Mouse (Mus musculus) c-Kit-negative CD71-positive TER-119-positive erythroid progenitor cells, embryonic 14.5 days (primary cell): ENCODE measurements around the gene Asap2.

Experiments used
- DNase-seq: peaks from one replicate; pipeline ENCODE4 v3.0.0-alpha.2; 2013; ENCODE audit warnings: low read depth, low spot score

Gene Asap2

DNA sequence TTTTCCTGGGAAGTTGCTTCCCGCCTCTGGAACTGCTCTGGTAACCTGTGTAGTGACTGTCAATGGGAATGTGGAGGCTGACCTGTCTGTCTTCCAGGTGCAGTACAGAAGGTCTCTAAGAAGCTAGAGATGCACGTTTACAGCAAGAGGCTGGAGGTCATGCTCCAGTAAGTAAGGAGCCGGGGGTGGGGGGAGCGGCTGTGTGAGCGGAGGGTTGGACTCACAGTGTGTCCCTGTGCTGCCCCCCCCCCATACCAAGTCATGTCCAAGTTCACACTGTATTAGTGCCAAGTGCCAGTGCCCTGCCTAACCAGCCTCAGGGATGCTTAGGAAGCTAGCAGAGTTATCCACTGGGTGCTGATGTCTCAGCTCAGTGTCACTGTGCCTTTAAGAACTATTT lies 321.9 kb downstream of the Asap2 start:
- DNase-seq: no peak

- DNase-seq: peak; percentile 59
Observed at GRCm38 (mm10) chr12:21315923-21316868, 325.9 kb downstream of the Asap2 start, which contains the start of gene Iah1. TSS of gene Iah1 (plus strand) at chr12:21316389.

GRCm38 (mm10) chr12:21316869-21317265 lies 326.6 kb downstream of the Asap2 start:
- no peak for DNase-seq

DNA sequence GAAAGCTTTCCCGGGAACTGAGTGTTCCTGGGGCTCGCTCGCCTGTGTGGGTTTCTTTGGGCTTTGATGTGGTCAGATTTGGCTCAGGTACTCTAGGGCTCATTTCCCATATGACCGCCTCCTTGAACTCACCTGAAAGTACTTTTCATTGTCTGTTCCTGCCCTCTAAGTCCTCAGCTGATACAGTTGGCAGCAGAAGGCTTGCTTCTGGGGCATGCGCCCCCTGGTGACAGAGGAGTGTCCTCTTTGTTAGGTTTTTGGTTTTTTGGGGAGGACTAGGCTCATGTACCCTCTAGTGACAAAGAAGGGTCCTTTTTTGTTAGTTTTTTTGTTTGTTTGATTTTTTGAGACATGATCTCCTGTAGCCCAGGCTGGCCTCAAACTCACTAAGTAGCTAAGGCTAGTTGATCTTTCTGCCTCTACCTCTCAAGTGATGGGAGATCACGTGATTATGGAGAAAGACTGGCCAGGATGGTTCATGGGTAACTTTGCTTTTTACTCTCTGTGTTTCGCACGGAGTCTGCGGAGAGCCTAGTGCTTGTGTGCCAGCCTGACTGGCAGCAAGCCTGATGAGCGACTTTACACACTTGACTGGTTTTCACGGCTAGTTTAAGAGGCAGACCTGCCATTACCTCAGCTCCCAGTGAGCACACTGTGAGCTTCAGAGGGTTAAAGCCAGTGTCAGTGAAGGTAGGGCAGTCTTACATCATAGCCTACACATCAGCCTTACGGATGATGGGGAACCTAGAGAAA lies 328.1 kb downstream of the Asap2 start:
- peak; percentile 29 for DNase-seq
